Mouse (Mus musculus) embryonic facial prominence, embryonic 14.5 days (tissue): ENCODE results near the gene Zbtb16. TPM values are rescaled to one million over a fixed set of nuclear protein-coding genes. Genes with fewer than 3 reads are reported as not detected.

Experiments used
- ATAC-seq: fragments of 200-750 bp; cut with Nextera tagmentation; 2 replicates; pipeline ENCODE4 v1.8.0; 2017; ENCODE audit warnings: low read depth, moderate number of reproducible peaks, moderate TSS enrichment
- DNase-seq: peaks from one replicate; pipeline ENCODE4 v3.0.0-alpha.2; 2015; ENCODE audit warnings: low spot score
- H3K27ac ChIP-seq: fragments of 300-500 bp; sonication (generic); replicated peaks from 2 replicates; pipeline ENCODE4 v1.5.1; 2014; ENCODE audit warnings: low read depth, mild to moderate bottlenecking, low read length, moderate library complexity
- H3K27me3 ChIP-seq: fragments of 300-500 bp; sonication (generic); replicated peaks from 2 replicates; pipeline ENCODE4 v1.6.1; 2014; ENCODE audit warnings: low read length; ENCODE audit not compliant: control insufficient read depth, insufficient read depth
- H3K36me3 ChIP-seq: fragments of 300-500 bp; sonication (generic); 2 replicates; pipeline ENCODE4 v1.6.1; 2014; ENCODE audit warnings: low read length, mixed read lengths; ENCODE audit not compliant: control insufficient read depth, insufficient read depth
- H3K4me1 ChIP-seq: fragments of 300-500 bp; sonication (generic); 2 replicates; pipeline ENCODE4 v1.6.1; 2014; ENCODE audit warnings: antibody characterized with exemption, low read length; ENCODE audit not compliant: control insufficient read depth, insufficient read depth
- H3K4me2 ChIP-seq: fragments of 300-500 bp; sonication (generic); 2 replicates; pipeline ENCODE4 v1.6.1; 2014; ENCODE audit warnings: low read depth, mild to moderate bottlenecking, low read length, moderate library complexity, mixed read lengths
- H3K4me3 ChIP-seq: fragments of 300-500 bp; sonication (generic); 2 replicates; pipeline ENCODE4 v1.5.1; 2014; ENCODE audit warnings: low read depth, mild to moderate bottlenecking, low read length
- H3K9ac ChIP-seq: fragments of 300-500 bp; sonication (generic); 2 replicates; pipeline ENCODE4 v1.6.1; 2014; ENCODE audit warnings: low read depth, mild to moderate bottlenecking, low read length, moderate library complexity, mixed read lengths
- H3K9me3 ChIP-seq: fragments of 300-500 bp; sonication (generic); 2 replicates; pipeline ENCODE4 v1.6.1; 2016; ENCODE audit warnings: low read length; ENCODE audit not compliant: control insufficient read depth
- WGBS: fragments of 180-500 bp; shearing (Covaris S2); extraction: QIAGEN DNeasy Blood & Tissue Kit; methylation state at CpG from one replicate; pipeline ENCODE4 v1.1.7; 2014; 5-methylcytosine and 5-hydroxymethylcytosine counted together
- polyA plus RNA-seq: library from polyadenylated mRNA; unstranded; fragments of >200 nt; fragmentation: Nextera tagmentation; extraction: Ambion mirVana; gene quantifications from 2 replicates; pipeline ENCODE4 v1.2.1, GENCODE M21; 2014

Gene Zbtb16
- polyA plus RNA-seq, 1 experiment from 2014 or later, result 4.1 TPM

DNA sequence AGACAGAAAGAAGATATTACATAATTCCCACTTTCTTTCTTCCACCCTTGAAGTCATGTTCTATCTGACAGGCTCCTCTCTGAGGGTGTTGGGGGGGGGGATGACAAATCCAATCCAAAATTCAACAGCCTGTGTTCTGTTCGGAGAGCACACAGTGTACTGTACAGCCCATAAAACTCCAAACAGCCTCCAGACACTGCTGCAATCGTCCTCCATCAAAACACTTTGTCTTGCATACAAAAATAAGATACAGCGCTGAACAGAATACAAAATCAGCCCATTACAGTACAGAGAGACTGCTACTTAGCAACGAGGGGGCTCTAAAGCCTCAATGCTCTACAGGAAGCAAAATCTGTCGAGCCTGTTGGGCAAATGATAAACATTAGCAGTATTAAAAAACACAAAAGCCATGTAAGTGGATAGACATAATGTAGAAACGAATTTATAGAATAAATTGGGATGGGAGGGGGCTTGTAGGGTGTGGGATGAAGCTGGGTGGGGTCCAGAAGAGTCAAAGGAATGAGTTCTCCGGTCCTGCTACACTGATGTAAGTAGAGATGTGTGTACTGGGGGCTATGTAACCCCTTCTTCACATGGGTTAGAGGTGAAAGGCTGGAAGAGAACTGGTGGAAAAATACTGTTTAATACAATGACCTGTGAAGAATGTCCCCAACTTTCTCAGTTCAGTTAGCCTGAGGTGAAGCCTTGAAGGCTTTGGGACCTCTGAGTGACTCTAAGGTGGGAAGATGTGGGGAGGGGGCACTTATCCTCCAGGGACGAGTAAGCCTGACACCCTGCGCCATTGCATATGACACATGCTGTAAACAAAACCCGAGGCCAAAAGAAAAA is 99.4 kb downstream of the Zbtb16 start:
- Histone ChIP-seq H3K9ac (peak overlapping the region; percentile 34; the same call in 1 of the 2 replicates), H3K4me3 (peak overlapping the region; percentile 17), H3K4me1 (peaks cover 68% of the 10 kb centered on the region), H3K27me3 (peaks cover 12% of the 10 kb centered on the region; the same call in 1 of the 2 replicates), H3K4me2 (peak overlapping the region; percentile 45), H3K9me3 (no peaks in the 10 kb centered on the region), H3K36me3 (no peaks in the 10 kb centered on the region), H3K27ac (peak overlapping the region; percentile 77)
- DNase-seq (peak; percentile 33), ATAC-seq (no peak)
- WGBS, result 33% methylated on average over 10 of the region's 10 CpGs

DNA sequence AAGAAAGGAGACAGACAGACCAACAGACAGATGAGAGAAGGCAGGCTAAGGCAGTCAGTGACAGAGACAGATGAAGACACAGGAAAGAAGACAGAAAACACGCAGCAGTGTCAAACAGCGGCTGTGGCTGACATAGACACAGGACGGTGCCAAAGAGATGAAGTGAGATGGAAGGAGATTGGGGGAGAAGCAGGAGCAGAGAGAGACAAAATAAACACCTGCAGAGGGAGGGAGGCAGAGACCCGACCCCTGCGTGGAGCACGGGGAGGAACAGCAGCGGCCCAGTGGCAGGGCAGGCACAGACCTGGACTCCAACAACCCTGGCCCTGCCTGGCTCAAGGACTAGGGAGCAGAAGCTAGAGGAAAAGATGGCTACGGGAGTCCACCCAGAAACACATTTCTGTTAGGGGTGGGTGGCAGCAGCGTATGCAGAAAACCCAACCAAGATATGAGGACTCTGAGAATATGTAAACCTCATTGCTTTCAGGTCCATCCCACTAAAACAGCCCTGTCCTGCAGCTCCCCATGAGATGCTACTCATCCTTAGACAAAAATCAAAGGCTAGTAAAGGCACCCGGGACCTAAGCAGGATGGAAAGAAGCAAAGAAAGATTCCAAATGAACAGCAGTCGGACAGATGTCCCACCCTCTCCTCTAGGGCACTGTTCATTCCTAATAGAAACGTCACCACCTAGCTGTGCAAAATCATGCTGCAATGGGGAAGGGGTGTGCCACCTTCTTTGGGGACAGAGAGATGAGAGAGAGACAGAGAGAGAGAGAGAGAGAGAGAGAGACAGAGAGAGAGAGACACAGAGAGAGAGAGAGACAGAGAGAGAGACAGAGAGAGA is 100.3 kb downstream of the Zbtb16 start:
- Histone ChIP-seq H3K9me3 (no peaks in the 10 kb centered on the region), H3K27ac (no peak overlapping the region; the same call in 1 of the 2 replicates), H3K27me3 (peaks cover 12% of the 10 kb centered on the region; the same call in 1 of the 2 replicates), H3K4me2 (no peak overlapping the region), H3K9ac (no peak overlapping the region), H3K4me3 (no peak overlapping the region), H3K36me3 (no peaks in the 10 kb centered on the region), H3K4me1 (peaks cover 64% of the 10 kb centered on the region)
- ATAC-seq (no peak), DNase-seq (no peak)
- WGBS, result 40% methylated on average over 12 of the region's 12 CpGs

DNA sequence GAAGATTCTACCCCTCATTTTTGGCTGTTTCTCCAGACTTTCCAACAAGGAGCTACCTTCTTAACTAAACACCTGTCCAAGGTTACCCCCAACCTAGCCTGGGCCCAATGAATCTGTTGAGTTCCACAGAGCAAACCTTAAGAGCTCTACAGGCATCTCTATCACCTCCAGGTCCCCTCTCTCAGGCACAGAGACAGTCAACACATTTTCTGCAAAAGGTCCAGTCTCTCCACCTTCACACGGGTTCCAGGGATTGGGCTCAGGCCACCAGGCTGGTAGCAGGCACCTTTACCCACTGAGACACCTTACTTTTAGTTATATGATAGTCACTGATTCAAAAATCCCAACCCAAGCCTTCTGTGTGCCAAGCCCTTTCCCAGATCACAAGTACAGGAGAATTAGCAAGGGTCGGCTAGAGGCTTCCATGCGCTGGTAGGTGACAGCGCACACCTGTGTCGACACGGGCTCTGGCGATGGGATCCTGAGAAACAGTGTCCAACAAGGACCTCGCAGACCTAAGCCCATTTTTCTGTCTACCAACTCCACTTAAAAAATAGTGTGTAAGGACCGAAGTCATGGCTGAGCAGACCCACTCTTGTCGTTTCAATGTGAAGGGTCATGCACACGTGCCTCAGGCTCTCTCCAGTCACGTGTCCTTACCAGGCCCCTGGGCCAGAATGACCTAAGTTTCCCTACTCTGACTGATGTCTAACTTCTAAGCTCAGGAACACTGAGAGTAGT is 101.1 kb downstream of the Zbtb16 start:
- DNase-seq (no peak), ATAC-seq (no peak)
- Histone ChIP-seq H3K9me3 (no peaks in the 10 kb centered on the region), H3K27me3 (peaks cover 12% of the 10 kb centered on the region; the same call in 1 of the 2 replicates), H3K4me3 (no peak overlapping the region), H3K27ac (no peak overlapping the region), H3K4me1 (peaks cover 60% of the 10 kb centered on the region), H3K4me2 (no peak overlapping the region), H3K9ac (no peak overlapping the region), H3K36me3 (no peaks in the 10 kb centered on the region)
- 81% methylated on average over 12 of the region's 12 CpGs for WGBS

DNA sequence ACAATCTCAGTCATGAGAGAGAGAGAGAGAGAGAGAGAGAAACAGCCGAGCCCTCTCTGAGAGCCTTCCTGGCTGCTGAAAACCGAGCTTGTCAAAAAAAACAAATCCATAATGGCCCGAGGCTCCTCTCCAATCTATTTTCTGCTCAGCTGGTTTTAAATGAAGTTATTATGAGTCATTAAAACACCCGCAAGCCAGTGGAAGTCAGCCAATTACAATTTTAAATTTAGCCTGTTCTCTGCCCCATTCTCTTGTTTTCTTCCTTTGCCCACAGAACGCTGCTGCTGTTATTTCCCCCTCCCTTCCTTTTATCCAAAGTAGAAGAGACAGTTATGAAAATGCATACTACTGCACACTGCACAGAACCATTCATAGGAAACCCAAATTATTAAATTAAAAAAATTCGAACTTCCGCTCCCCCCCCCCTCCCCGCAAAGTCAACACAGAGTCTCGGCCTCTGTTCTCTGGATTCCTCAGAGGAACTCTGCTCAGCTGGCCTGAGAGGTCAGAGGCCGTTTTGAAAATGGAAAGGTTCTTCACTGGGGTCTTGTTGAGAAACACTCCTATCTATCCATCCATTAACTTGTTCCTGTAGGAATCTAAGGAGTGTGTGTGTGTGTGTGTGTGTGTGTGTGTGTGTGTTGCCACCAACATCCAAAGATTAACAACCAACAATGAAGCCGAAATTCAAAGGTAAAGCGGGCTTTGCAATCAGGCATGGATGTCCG is 102.0 kb downstream of the Zbtb16 start:
- H3K4me1 ChIP-seq, result peaks cover 55% of the 10 kb centered on the region
- DNase-seq, result peak; percentile 91
- WGBS, result 27% methylated on average over 13 of the region's 13 CpGs
- H3K4me3 ChIP-seq, result no peak overlapping the region
- ATAC-seq, result 0 out of 2 replicates have a peak, but pooled peaks have one; percentile 5
- H3K9ac ChIP-seq, result no peak overlapping the region
- no peak overlapping the region for H3K27ac ChIP-seq
- H3K4me2 ChIP-seq, result peak overlapping the region; percentile 10; the same call in 1 of the 2 replicates
- H3K9me3 ChIP-seq, result no peaks in the 10 kb centered on the region
- no peaks in the 10 kb centered on the region for H3K36me3 ChIP-seq
- H3K27me3 ChIP-seq, result peaks cover 12% of the 10 kb centered on the region; the same call in 1 of the 2 replicates

DNA sequence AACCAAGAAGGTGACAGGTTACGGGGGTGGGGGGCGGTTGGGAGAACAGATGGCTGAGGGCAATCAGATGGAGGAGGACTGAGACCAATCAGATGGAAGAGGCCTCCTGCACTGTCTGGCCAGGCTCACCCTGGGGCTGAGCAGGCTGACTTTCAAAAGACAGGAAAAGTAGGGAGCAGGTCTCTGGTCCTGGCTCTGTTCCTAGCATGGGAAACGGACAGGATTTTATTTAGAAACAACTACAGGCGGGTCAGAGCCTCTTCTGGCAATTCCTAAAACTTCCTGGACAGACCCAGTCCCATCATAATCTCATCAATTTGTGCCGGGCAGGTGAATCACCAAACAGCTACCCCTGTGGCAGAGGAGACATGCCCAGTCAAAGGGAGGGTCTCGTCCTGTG is 102.9 kb downstream of the Zbtb16 start:
- H3K27me3 ChIP-seq, result peaks cover 12% of the 10 kb centered on the region; the same call in 1 of the 2 replicates
- WGBS, result 45% methylated on average over 6 of the region's 6 CpGs

DNA sequence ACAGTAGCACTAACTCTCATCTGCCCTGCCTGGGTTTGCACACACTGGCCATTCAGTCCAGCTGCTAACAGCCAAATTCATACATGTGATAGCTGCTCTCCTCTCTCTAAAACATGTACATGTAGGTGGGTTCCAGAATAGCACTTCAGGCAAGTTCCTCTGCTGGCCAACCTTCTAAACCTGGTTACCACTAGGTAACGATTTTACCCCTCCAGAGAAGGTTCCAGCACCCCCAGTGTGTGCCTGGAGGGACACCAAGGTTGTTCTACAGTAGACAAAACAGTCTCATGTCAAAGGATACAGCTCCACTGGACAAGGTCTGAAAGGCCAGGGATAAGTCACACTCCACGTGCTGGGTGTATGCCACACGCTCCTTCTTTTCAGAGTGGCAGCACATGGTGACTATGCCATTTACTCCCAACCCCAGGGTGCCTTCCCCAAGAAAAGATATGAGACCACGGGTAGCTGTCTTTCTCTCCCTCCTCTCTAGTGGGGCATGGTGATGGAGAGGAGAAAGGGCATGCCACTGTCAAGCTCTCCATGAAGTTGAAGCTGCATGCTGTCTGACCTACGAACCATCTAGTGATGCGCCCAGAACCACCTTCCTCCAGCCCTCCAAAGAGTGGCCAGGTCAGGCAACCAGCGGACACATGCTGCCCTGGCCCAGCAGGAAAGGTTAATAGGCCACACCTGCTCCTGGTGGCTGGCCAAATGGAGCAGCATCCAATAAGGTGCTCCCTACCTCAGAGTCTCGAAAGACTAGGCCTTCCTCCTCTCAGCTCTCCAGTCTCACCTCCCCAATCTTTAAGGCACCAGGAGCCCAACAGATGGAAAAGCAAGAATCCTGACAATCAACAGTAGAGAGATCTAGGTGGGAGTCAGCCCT is 104.1 kb downstream of the Zbtb16 start:
- no peak overlapping the region for H3K4me3 ChIP-seq
- 90% methylated on average over 8 of the region's 8 CpGs for WGBS
- H3K36me3 ChIP-seq, result no peaks in the 10 kb centered on the region
- H3K27me3 ChIP-seq, result peaks cover 12% of the 10 kb centered on the region; the same call in 1 of the 2 replicates
- H3K9ac ChIP-seq, result no peak overlapping the region
- no peak for DNase-seq
- H3K9me3 ChIP-seq, result no peaks in the 10 kb centered on the region
- peaks cover 53% of the 10 kb centered on the region for H3K4me1 ChIP-seq
- no peak overlapping the region for H3K4me2 ChIP-seq
- H3K27ac ChIP-seq, result no peak overlapping the region
- no peak for ATAC-seq

More for the DNA sequence above, 102.9 kb downstream of the Zbtb16 start:
- Histone ChIP-seq H3K9ac (no peak overlapping the region), H3K4me2 (no peak overlapping the region), H3K4me1 (peaks cover 55% of the 10 kb centered on the region), H3K36me3 (no peaks in the 10 kb centered on the region), H3K4me3 (no peak overlapping the region), H3K9me3 (no peaks in the 10 kb centered on the region), H3K27ac (no peak overlapping the region)
- DNase-seq, result no peak
- no peak for ATAC-seq

DNA sequence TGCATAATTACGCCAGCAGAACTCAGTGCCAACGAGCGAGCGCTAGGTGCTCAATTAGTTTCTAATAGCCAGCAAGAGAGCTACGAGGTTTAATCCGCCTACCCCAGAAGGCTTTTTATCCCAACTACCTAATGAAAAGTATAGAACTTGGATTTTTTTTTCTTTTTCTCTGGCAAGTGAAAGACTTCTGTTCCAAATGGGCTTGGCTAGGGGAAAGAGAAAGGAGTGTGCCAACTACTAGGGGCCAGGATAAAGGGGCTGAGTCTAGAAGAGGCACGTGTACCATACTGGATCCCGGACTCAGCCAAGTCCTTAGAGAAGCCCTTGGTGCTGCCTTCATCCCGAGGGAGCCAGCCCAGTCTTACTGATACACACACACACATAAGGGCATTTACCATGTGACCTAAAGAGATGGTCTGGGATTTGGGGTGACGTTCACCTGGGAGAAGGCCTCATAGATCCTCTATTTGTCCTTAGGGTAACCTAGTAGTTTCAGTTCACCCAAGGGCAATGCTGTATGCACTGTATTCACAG is 105.5 kb downstream of the Zbtb16 start:
- no peak for DNase-seq
- H3K9ac ChIP-seq, result no peak overlapping the region
- peaks cover 41% of the 10 kb centered on the region for H3K4me1 ChIP-seq
- peaks cover 9% of the 10 kb centered on the region; the same call in 1 of the 2 replicates for H3K27me3 ChIP-seq
- WGBS, result 83% methylated on average over 10 of the region's 10 CpGs
- H3K36me3 ChIP-seq, result no peaks in the 10 kb centered on the region
- no peak overlapping the region for H3K4me2 ChIP-seq
- H3K4me3 ChIP-seq, result no peak overlapping the region
- no peaks in the 10 kb centered on the region for H3K9me3 ChIP-seq
- ATAC-seq, result no peak
- H3K27ac ChIP-seq, result no peak overlapping the region
